In the genomic region with DNA sequence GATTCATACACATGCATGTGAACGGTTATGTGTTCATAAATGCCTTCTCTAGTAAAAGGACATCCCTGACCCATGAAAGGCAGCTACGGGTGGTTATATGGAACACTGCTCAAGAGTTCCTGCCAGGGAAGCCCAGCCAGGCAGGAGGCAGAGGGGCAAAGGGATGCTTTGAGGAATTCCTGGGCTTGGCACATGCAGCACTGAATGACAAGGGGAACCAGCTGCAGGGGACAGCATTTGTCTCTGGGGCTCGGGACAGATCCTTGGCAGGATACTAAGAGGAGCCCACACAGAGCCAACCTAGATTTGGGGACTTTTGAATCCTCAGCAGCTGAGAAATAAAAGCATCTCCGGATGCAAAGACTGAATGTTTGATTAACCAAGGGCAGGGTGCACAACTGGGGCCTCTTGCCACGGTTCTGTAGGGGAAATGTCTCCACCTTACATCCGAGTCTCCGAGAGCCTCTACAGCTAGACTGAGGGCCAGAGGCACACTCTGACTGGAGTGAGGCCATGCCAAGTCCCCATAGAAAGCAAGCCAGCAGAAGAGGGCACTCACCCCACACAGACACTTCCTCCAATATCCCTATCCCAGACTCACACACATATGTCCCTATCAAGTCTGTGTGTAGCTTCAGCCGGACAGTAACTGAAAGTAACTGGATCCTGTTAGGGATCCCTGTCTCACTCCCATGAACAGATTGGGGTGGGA, we compare ENCODE assay signal across 9 mouse cellular contexts.
DNase-seq lines count a peak whose midpoint lies in the region; ATAC-seq and TF ChIP-seq lines count a peak whose summit lies in the region.
"Had no signal": no experiment of that assay in that cellular context is flagged by ENCODE, and none has a peak within 500 bp of the region (broad histone marks: within the 10 kb centered on the region; RNA-seq: fewer than 3 reads in every experiment).

No protein-coding gene starts in this region.

- peak; percentile 63 for ATAC-seq in hindbrain, postnatal 0 days
- ATAC-seq in neural tube, embryonic 15.5 days (ENCODE audit: low FRiP score): peak; percentile 8; the same call in 1 of the 2 replicates

- H3K36me3 ChIP-seq in forebrain, embryonic 10.5 days (replicated peaks): no peaks in the 10 kb centered on the region
- no peaks in the 10 kb centered on the region for H3K36me3 ChIP-seq in hindbrain, postnatal 0 days (ENCODE audit: insufficient read depth, low read length)
- H3K36me3 ChIP-seq in neural tube, embryonic 15.5 days: no peaks in the 10 kb centered on the region
- H3K36me3 ChIP-seq: G1E; liver, embryonic 13.5 days had no signal

- WGBS in forebrain, embryonic 10.5 days: 76% methylated on average over 8 of the region's 8 CpGs
- WGBS in hindbrain, postnatal 0 days: 17% methylated on average over 8 of the region's 8 CpGs
- WGBS in neural tube, embryonic 15.5 days: 42% methylated on average over 8 of the region's 8 CpGs

- peak; percentile 29 to 44 for DNase-seq in left cerebral cortex, postnatal 36 days (ENCODE audit: low spot score in 2 of 2)
- no peak for DNase-seq in left cerebral cortex, adult 9 months (ENCODE audit: low spot score in 2 of 2)
- DNase-seq in forebrain, embryonic 10.5 days (ENCODE audit: extremely low spot score, low spot score): no peak
- peak; percentile 75 for DNase-seq in hindbrain, postnatal 0 days (ENCODE audit: low spot score)
- DNase-seq in thymus, postnatal 4 days: no peak
- no peak for DNase-seq in heart, postnatal 25 days (ENCODE audit: low spot score)
- DNase-seq: liver, embryonic 13.5 days had no signal

- peaks cover 42% of the 10 kb centered on the region for H3K4me1 ChIP-seq in forebrain, embryonic 10.5 days
- H3K4me1 ChIP-seq in hindbrain, postnatal 0 days (ENCODE audit: insufficient read depth, low read length): peaks cover 32% of the 10 kb centered on the region
- peaks cover 61% of the 10 kb centered on the region for H3K4me1 ChIP-seq in neural tube, embryonic 15.5 days

- peaks cover 14% of the 10 kb centered on the region; the same call in 1 of the 2 replicates for H3K27me3 ChIP-seq in forebrain, embryonic 10.5 days (ENCODE audit: poor library complexity, severe bottlenecking)
- H3K27me3 ChIP-seq in hindbrain, postnatal 0 days (ENCODE audit: insufficient read depth, low read length): no peaks in the 10 kb centered on the region
- H3K27me3 ChIP-seq in neural tube, embryonic 15.5 days (replicated peaks): no peaks in the 10 kb centered on the region

- no peak for TF ChIP-seq CTCF in hindbrain, postnatal 0 days (IDR thresholded peaks at IDR 0.05; ENCODE audit: low read depth)

- H3K4me2 ChIP-seq in hindbrain, postnatal 0 days (ENCODE audit: low read depth, low read length): 0 out of 2 replicates have a peak overlapping the region, but pooled peaks have one; percentile 13
- H3K4me2 ChIP-seq in neural tube, embryonic 15.5 days: no peak overlapping the region
- H3K4me2 ChIP-seq: liver, embryonic 13.5 days had no signal

- peak overlapping the region; percentile 68 for H3K27ac ChIP-seq in forebrain, embryonic 10.5 days
- peak overlapping the region; percentile 89 for H3K27ac ChIP-seq in hindbrain, postnatal 0 days
- peak overlapping the region; percentile 83 for H3K27ac ChIP-seq in neural tube, embryonic 15.5 days (replicated peaks)
- H3K27ac ChIP-seq: liver, embryonic 13.5 days had no signal

- no peak overlapping the region for H3K9ac ChIP-seq in hindbrain, postnatal 0 days (replicated peaks; ENCODE audit: low read length)
- H3K9ac ChIP-seq in neural tube, embryonic 15.5 days (replicated peaks): no peak overlapping the region
- H3K9ac ChIP-seq: liver, embryonic 13.5 days had no signal

- H3K9me3 ChIP-seq in forebrain, embryonic 10.5 days: no peaks in the 10 kb centered on the region
- H3K9me3 ChIP-seq in hindbrain, postnatal 0 days (ENCODE audit: low read length): no peaks in the 10 kb centered on the region
- H3K9me3 ChIP-seq in neural tube, embryonic 15.5 days (replicated peaks): no peaks in the 10 kb centered on the region
- H3K9me3 ChIP-seq: G1E; liver, embryonic 13.5 days had no signal

- intact Hi-C loops in left cerebral cortex, postnatal 36 days (cut with DNase I): loop anchor here (5.0 kb wide), 1 partner anchor 71 kb away; no protein-coding TSS in a partner anchor
- intact Hi-C loops in heart, postnatal 25 days (cut with DNase I): no loop called here

- no peak overlapping the region for H3K4me3 ChIP-seq in forebrain, embryonic 10.5 days
- no peak overlapping the region for H3K4me3 ChIP-seq in hindbrain, postnatal 0 days (ENCODE audit: low read length)
- H3K4me3 ChIP-seq in neural tube, embryonic 15.5 days (replicated peaks): no peak overlapping the region
- H3K4me3 ChIP-seq: liver, embryonic 13.5 days had no signal

Comparison
In these comparisons a context has a peak if more than half of its experiments do, and no peak if none do; other contexts are left out.
1. DNase-seq: peak in left cerebral cortex, postnatal 36 days (2 of 2) and hindbrain, postnatal 0 days (single experiment); none in left cerebral cortex, adult 9 months (0 of 2), forebrain, embryonic 10.5 days (single experiment), thymus, postnatal 4 days (single experiment) and heart, postnatal 25 days (single experiment).
2. Peak in every context shown above with its lines, with median percentiles within 50 percentile points of each other: H3K27ac ChIP-seq.